Mouse (Mus musculus) gastrocnemius, adult 18-20 months (tissue): ENCODE data around the gene Vat1l. TPM values are rescaled to one million over a fixed set of nuclear protein-coding genes. Genes with fewer than 3 reads are reported as not detected.

Experiments used
- DNase-seq: peaks from one replicate; pipeline ENCODE4 v3.0.0; 2021; ENCODE audit warnings: low spot score
- total RNA-seq, 2 experiments: library from RNA; stranded (reverse); gene quantifications; 2 replicates each; pipeline ENCODE4 v1.2.3; 2021

Vat1l gene
- total RNA-seq, 2 experiments from 2014 or later, result 0.41 to 0.45 TPM

GRCm38 (mm10) chr8:114295749-114296067, 90.3 kb downstream of the Vat1l start:
- no peak for DNase-seq

DNA sequence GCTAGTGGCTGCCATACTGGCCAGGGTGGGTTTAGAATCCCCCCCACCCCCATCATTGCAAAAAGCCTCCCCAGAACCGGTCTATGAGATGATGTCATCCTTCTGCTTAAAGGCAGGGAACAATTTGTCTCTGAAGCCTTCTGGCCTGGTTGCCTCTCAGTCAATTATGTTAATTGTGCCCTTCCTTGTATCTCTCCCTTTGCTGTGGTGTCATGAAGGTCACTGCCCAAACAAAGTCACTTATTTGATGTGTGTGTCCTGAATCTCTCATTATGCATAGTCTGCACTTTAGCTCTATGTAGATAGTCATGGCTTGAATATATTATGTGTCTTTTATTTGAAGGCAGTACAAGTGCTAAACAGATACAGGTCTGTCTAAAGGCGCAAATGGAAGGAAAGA, 92.8 kb downstream of the Vat1l start:
- DNase-seq, result no peak

- DNase-seq, result no peak
These were observed 94.7 kb downstream of the Vat1l start for GRCm38 (mm10) chr8:114300072-114300471.

- peak; percentile 2 for DNase-seq
These were observed 100.9 kb downstream of the Vat1l start for GRCm38 (mm10) chr8:114306296-114306695.

DNA sequence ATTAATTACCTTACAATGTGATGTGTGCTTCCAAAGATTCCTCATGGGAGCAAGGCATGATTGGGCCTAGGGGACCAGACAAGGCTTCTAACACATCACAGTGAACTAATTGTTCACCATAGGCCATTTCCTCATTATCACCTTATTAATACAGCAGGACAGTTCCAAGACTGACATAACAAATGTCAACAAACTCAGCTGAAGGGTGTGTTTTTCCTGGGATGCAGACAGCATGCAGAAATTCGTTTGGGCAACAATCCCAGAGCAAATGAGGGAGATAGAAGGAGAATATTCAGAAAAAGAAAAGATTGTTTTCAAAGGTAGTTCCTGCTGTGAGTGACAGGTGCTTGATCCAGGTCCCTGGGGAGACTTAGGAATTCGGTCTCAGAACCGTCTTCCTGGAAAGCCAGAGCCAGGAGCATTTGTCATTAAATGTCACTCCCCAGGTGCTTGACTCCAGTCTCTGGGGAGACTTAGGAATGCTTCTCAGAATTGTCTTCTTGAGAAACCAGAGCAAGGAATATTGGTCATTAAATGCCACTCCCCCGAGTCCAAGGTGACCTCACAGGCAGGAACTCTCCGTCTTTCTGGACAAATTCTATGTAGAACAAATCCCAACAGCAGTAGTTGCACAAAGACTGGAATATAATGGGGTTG, 109.4 kb downstream of the Vat1l start:
- DNase-seq, result no peak

- DNase-seq, result no peak
These were observed 112.7 kb downstream of the Vat1l start for GRCm38 (mm10) chr8:114318161-114318560.

GRCm38 (mm10) chr8:114322096-114322495, 116.7 kb downstream of the Vat1l start:
- no peak for DNase-seq

DNA sequence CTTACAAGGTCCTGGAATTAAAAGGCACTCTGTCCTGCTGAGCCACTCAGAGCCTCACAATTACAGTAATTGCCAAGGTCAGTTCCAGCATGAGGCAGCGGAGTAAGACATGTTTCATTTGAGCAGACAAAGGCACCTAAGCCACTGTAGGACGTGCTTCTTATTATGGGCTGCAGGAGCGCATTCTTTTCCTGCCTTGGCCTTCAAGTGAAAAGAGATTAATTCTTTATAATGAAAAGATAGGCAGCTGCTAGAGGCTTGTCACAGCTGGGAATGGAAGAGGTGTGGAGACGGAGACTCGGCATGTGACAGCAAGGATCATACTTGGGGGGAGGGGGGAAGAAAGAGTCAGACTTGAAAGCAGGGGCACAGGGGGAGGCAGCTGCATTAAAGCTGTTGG, 126.5 kb downstream of the Vat1l start:
- DNase-seq, result no peak

GRCm38 (mm10) chr8:114332949-114333348, 127.5 kb downstream of the Vat1l start:
- DNase-seq, result no peak

DNA sequence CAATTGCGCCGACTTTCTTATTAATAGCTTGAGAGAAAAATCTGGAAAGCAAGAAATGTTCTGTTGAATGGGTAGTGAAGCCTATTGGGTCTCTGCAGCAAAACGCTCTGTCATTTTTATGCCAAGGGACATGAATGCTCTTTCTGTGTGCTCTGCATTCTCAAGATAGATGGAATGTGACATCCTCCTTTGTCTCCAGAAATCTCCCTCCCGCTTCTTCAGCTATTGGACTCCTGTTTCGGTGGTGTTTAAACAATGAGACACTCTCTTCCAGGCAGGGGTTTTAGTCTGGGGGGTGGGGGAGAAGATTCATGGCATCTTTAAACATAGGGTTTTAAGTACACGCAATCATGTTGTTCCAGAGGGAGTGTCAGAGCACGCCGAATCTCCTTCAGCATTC, 130.3 kb downstream of the Vat1l start:
- DNase-seq, result no peak

GRCm38 (mm10) chr8:114342276-114342675, 136.9 kb downstream of the Vat1l start:
- no peak for DNase-seq

- no peak for DNase-seq
These were observed 139.4 kb downstream of the Vat1l start for GRCm38 (mm10) chr8:114344789-114345188.

DNA sequence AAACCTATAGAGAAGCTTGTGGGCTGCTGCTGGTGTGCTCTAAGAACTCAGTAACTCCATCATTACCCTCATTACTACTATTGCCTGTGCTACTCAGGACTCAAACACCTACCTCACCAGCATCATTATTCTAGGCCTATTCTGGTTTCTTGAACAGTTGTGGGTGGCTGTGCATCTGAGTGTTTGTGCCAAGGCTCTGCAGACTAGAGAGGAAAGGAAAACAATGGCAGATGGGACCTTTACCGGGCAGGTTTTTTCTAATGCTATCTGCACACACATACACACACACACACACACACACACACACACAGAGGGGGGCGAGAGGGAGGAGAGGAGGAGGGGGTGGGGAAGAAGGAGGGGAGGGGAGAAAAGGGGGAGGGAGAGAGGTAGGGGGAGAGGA, 140.6 kb downstream of the Vat1l start:
- DNase-seq, result no peak

DNA sequence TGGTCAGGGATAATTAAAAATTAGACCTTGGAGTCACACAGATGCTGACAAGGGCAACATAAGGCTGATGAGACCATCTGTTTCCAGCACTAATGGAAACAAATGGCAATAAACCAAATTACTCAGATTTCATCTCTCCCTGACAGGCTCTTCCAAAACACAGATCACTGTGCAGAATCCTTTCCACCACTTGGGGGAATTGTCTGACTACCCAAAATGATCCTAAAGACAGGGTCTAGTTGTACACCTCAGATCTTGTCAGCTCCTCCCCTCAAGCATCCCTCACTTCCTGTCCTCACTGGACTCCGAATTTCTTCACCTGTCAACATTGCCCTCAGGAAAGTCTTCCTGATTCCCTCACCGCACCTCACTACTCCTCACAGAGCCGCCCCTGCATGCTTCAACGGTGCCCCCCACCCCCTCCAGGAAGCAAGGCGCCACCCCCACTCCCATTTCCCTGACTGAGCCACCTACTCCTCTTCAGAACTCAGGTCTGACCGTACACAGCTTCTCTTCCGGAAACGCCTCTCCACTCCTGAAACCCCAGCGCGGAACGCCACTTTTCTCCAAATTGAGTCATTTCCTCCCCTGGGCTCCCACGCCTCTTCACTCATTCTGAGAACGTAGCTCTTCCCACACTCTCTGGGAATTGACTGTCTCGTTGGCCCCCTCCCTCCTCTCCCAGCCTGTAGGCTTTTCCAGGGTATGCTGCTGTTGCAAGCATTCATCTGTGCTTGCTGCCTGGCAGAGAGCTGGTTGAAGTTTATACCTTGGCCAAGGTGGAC, 146.4 kb downstream of the Vat1l start:
- DNase-seq, result no peak

DNA sequence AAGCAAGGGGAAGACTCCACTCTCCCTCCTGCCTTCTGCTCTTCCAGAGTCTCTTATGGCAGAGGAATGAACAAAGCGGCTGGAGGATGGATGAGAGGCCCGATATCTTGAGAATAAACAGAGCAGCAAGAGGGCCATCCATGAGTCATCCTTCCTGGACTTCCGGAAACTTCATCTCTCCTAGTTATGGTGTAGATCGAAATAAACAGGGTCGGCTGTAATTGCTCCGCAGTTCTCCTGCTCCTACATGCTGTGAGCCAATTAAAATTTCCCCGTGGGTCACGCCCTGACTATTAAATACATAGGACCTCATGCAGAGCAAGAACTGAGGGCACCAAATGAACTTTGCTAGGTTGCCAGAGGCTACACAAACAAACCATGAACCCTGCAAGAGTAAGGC, 155.1 kb downstream of the Vat1l start:
- DNase-seq, result no peak

GRCm38 (mm10) chr8:114363167-114363566, 157.8 kb downstream of the Vat1l start:
- DNase-seq, result no peak

DNA sequence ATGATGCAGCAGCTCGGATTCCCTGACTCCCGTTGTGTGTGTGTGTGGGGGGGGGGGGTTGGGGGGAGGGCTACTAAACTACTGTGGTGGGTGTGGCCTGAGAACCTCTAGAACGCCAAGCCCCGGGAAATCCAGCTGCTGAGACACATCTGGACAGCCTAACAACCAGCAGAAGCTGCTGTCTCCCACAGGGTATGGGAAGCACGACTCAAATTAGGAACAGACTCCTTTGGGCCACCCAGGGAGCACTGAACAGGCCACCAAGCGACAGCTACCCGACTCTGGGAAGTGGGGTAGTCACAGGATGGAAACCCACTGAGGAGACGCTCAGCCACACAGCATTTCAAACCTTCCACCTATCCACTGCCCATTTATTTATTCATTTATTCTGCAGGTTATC, 158.2 kb downstream of the Vat1l start:
- DNase-seq, result no peak

- DNase-seq, result peak; percentile 56
These were observed 163.9 kb downstream of the Vat1l start for GRCm38 (mm10) chr8:114369038-114369976.

GRCm38 (mm10) chr8:114374390-114374789, 169.0 kb downstream of the Vat1l start:
- no peak for DNase-seq

GRCm38 (mm10) chr8:114384189-114384588, 178.8 kb downstream of the Vat1l start:
- no peak for DNase-seq

DNA sequence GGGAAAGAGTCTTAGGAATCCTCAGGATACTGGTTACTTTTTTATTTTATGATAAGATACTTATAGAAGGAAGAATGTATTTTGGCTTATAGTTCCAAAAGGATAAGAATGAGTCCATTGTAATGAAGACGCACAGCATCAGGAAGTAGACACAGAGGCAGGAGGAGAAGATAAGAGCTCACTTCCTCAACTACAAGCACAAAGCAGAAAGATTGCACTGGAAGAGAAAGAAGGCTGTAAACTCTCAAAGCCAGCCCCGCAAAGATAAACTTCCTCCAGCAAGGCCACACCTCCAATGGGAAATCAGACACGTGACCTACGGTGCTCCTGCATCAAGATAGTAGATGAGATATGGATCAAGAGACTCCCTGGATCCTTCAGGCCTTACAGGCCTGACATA, 182.1 kb downstream of the Vat1l start:
- DNase-seq, result no peak
